Mouse (Mus musculus) MEL (cell line): ENCODE data around the gene Tdrd3.

Experiments
- GATA1 ChIP-seq: IDR thresholded peaks from 2 replicates; pipeline ENCODE4 v1.6.1; 2011; ENCODE audit warnings: low read depth, low read length, improper control_type of control experiment
- MAZ ChIP-seq: IDR thresholded peaks from 2 replicates; pipeline ENCODE4 v1.6.1; 2012; ENCODE audit warnings: low read depth, mild to moderate bottlenecking, inconsistent platforms, low read length, improper control_type of control experiment
- MXI1 ChIP-seq: IDR thresholded peaks from 2 replicates; pipeline ENCODE4 v1.6.1; 2011; ENCODE audit warnings: mild to moderate bottlenecking, low read depth, low read length, improper control_type of control experiment
- UBTF ChIP-seq: IDR thresholded peaks from 2 replicates; pipeline ENCODE4 v1.6.1; 2012; ENCODE audit warnings: low read depth, mild to moderate bottlenecking, inconsistent platforms, low read length, improper control_type of control experiment, moderate library complexity, borderline replicate concordance; ENCODE audit not compliant: insufficient read depth
- USF2 ChIP-seq, 2 experiments: IDR thresholded peaks; 2 replicates each; pipeline ENCODE4 v1.6.1; 2011 to 2012; ENCODE audit warnings: improper control_type of control experiment in 2 of 2, low read length in 2 of 2, borderline replicate concordance in 1 of 2, inconsistent platforms in 1 of 2, low read depth in 1 of 2, mild to moderate bottlenecking in 1 of 2; ENCODE audit not compliant: insufficient read depth in 1 of 2

DNA sequence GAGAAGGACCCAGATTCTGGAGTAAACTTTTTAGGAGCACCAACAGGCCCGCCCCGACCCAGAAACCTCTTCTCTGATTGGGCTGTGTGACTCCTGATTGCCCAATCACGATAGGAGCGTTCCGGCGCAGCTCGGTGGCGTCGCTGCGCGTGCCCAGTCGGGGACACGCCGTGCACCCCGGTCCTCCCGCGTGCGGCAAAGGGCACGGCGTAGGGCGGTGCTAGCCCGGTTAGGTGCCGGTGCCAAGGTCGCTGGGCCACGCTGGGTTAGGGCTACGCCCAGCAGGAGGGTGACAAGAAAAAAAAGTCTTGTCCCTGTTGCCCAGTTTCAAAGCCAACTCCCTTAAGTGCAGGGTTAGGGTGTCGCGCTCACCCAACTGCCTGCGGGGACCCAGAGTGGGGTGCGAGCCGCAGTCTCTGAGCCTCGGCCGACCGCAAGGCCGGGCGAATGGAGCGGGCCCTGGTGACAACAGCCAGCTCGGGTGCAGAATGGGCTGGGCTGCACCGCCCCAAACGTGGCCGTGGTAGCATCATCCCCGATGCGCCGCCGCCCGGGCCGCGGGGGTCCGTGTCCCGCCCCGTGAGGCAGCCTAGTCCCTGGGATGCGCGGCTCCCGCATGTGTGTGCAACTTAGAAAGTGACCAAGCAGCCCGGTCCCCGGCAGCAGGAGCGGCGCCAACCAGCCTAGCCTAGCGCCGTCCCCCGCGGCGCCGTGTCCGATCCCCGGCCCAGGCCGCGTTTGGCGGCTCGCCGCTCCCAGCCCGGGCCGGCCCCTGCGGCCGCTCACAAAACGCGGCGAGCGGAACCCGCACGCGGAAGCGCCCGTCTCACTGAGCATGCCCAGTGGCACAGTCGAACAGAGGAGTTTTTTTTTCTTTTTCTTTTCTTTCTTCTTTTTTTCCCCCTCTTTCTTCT, at the start of gene Tdrd3:
- TF ChIP-seq MXI1 (peak; percentile 61), MAZ (peak; percentile 43; the same call in 1 of the 2 replicates), USF2 (IDR thresholded peaks at IDR 0.05; ENCODE audit: borderline replicate concordance in 1 of 2, insufficient read depth in 1 of 2, low read depth in 1 of 2, low read length in 2 of 2) (no peak), UBTF (no peak), GATA1 (no peak)
